Mouse (Mus musculus): ENCODE measurements around the gene Arhgef10l. TPM values are rescaled to one million over a fixed set of nuclear protein-coding genes. Genes with fewer than 3 reads are reported as not detected.
A peak's percentile ranks its signal among the peaks of the same experiment; 100 is the strongest.

Gene Arhgef10l
- 15.0 and 17.7 TPM in 2 replicates for polyA plus RNA-seq (2014; fragmentation: Nextera tagmentation; extraction: Ambion mirVana)

- Histone ChIP-seq H3K27ac (ENCODE audit: low read depth, low read length) (no peak within 1 kb of the TSS), H3K4me2 (ENCODE audit: low read length) (no peak within 1 kb of the TSS), H3K9me3 (replicated peaks; ENCODE audit: control insufficient read depth, low read length) (no peaks in the 10 kb centered on the region), H3K4me3 (ENCODE audit: low read depth, low read length) (no peak within 1 kb of the TSS), H3K27me3 (replicated peaks; ENCODE audit: control insufficient read depth, insufficient read depth, low read length) (no peaks in the 10 kb centered on the region), H3K9ac (ENCODE audit: low read length) (no peak within 1 kb of the TSS), H3K4me1 (ENCODE audit: control insufficient read depth, insufficient read depth, low read length) (no peaks in the 10 kb centered on the region), H3K36me3 (ENCODE audit: control insufficient read depth, insufficient read depth, low read length) (no peaks in the 10 kb centered on the region)
- ATAC-seq (no peak), DNase-seq (ENCODE audit: low spot score) (no peak)
- WGBS = 78% methylated on average over 11 of the region's 11 CpGs
Observed at GRCm38 (mm10) chr4:140665760-140666159, at the start of gene Arhgef10l. Gene Arhgef10l (minus strand): TSS chr4:140666012.

GRCm38 (mm10) chr4:140714586-140714985 is 48.8 kb upstream of the Arhgef10l start:
- H3K27ac ChIP-seq (ENCODE audit: low read depth, low read length) = no peak overlapping the region
- 0 out of 2 replicates have a peak, but pooled peaks cover 3% of the 10 kb centered on the region for H3K4me1 ChIP-seq (ENCODE audit: control insufficient read depth, insufficient read depth, low read length)
- no peak overlapping the region for H3K9ac ChIP-seq (ENCODE audit: low read length)
- WGBS = 82% methylated on average over 5 of the region's 5 CpGs
- H3K4me2 ChIP-seq (ENCODE audit: low read length) = no peak overlapping the region
- peaks cover 99% of the 10 kb centered on the region for H3K36me3 ChIP-seq (ENCODE audit: control insufficient read depth, insufficient read depth, low read length)
- no peaks in the 10 kb centered on the region for H3K27me3 ChIP-seq (replicated peaks; ENCODE audit: control insufficient read depth, insufficient read depth, low read length)
- ATAC-seq (no peak), DNase-seq (ENCODE audit: low spot score) (no peak)
- no peaks in the 10 kb centered on the region for H3K9me3 ChIP-seq (replicated peaks; ENCODE audit: control insufficient read depth, low read length)
- no peak overlapping the region for H3K4me3 ChIP-seq (ENCODE audit: low read depth, low read length)

GRCm38 (mm10) chr4:140713480-140714365 is 47.9 kb upstream of the Arhgef10l start:
- H3K4me1 ChIP-seq (ENCODE audit: control insufficient read depth, insufficient read depth, low read length) = 0 out of 2 replicates have a peak, but pooled peaks cover 3% of the 10 kb centered on the region
- peaks cover 99% of the 10 kb centered on the region for H3K36me3 ChIP-seq (ENCODE audit: control insufficient read depth, insufficient read depth, low read length)
- WGBS = 37% methylated on average over 29 of the region's 29 CpGs
- H3K27me3 ChIP-seq (replicated peaks; ENCODE audit: control insufficient read depth, insufficient read depth, low read length) = no peaks in the 10 kb centered on the region
- ATAC-seq = peak; percentile 90
- H3K4me3 ChIP-seq (ENCODE audit: low read depth, low read length) = no peak overlapping the region
- no peaks in the 10 kb centered on the region for H3K9me3 ChIP-seq (replicated peaks; ENCODE audit: control insufficient read depth, low read length)
- no peak overlapping the region for H3K4me2 ChIP-seq (ENCODE audit: low read length)
- DNase-seq (ENCODE audit: low spot score) = peak; percentile 92
- peak overlapping the region; percentile 48; the same call in 1 of the 2 replicates for H3K27ac ChIP-seq (ENCODE audit: low read depth, low read length)
- peak overlapping the region; percentile 29; the same call in 1 of the 2 replicates for H3K9ac ChIP-seq (ENCODE audit: low read length)

GRCm38 (mm10) chr4:140711360-140711759 is 45.5 kb upstream of the Arhgef10l start:
- Histone ChIP-seq H3K4me2 (ENCODE audit: low read length) (no peak overlapping the region), H3K27me3 (replicated peaks; ENCODE audit: control insufficient read depth, insufficient read depth, low read length) (no peaks in the 10 kb centered on the region), H3K36me3 (ENCODE audit: control insufficient read depth, insufficient read depth, low read length) (peaks cover 97% of the 10 kb centered on the region), H3K9me3 (replicated peaks; ENCODE audit: control insufficient read depth, low read length) (no peaks in the 10 kb centered on the region), H3K4me1 (ENCODE audit: control insufficient read depth, insufficient read depth, low read length) (0 out of 2 replicates have a peak, but pooled peaks cover 3% of the 10 kb centered on the region), H3K4me3 (ENCODE audit: low read depth, low read length) (no peak overlapping the region), H3K9ac (ENCODE audit: low read length) (no peak overlapping the region), H3K27ac (ENCODE audit: low read depth, low read length) (no peak overlapping the region)
- WGBS = 72% methylated on average over 5 of the region's 5 CpGs
- ATAC-seq (no peak), DNase-seq (ENCODE audit: low spot score) (no peak)

GRCm38 (mm10) chr4:140710781-140711180 is 45.0 kb upstream of the Arhgef10l start:
- peaks cover 97% of the 10 kb centered on the region for H3K36me3 ChIP-seq (ENCODE audit: control insufficient read depth, insufficient read depth, low read length)
- no peak overlapping the region for H3K4me2 ChIP-seq (ENCODE audit: low read length)
- ATAC-seq (no peak), DNase-seq (ENCODE audit: low spot score) (no peak)
- H3K4me1 ChIP-seq (ENCODE audit: control insufficient read depth, insufficient read depth, low read length) = 0 out of 2 replicates have a peak, but pooled peaks cover 3% of the 10 kb centered on the region
- WGBS = 81% methylated on average over 10 of the region's 10 CpGs
- no peaks in the 10 kb centered on the region for H3K27me3 ChIP-seq (replicated peaks; ENCODE audit: control insufficient read depth, insufficient read depth, low read length)
- no peaks in the 10 kb centered on the region for H3K9me3 ChIP-seq (replicated peaks; ENCODE audit: control insufficient read depth, low read length)
- no peak overlapping the region for H3K9ac ChIP-seq (ENCODE audit: low read length)
- no peak overlapping the region for H3K27ac ChIP-seq (ENCODE audit: low read depth, low read length)
- H3K4me3 ChIP-seq (ENCODE audit: low read depth, low read length) = no peak overlapping the region

- peaks cover 6% of the 10 kb centered on the region; the same call in 1 of the 2 replicates for H3K4me1 ChIP-seq (ENCODE audit: control insufficient read depth, insufficient read depth, low read length)
- H3K4me3 ChIP-seq (ENCODE audit: low read depth, low read length) = no peak overlapping the region
- no peak overlapping the region for H3K9ac ChIP-seq (ENCODE audit: low read length)
- H3K27me3 ChIP-seq (replicated peaks; ENCODE audit: control insufficient read depth, insufficient read depth, low read length) = no peaks in the 10 kb centered on the region
- H3K9me3 ChIP-seq (replicated peaks; ENCODE audit: control insufficient read depth, low read length) = no peaks in the 10 kb centered on the region
- ATAC-seq (no peak), DNase-seq (ENCODE audit: low spot score) (no peak)
- no peak overlapping the region for H3K27ac ChIP-seq (ENCODE audit: low read depth, low read length)
- peaks cover 98% of the 10 kb centered on the region for H3K36me3 ChIP-seq (ENCODE audit: control insufficient read depth, insufficient read depth, low read length)
- no peak overlapping the region for H3K4me2 ChIP-seq (ENCODE audit: low read length)
- WGBS = 84% methylated on average over 10 of the region's 10 CpGs
Observed at GRCm38 (mm10) chr4:140709617-140710016, 43.8 kb upstream of the Arhgef10l start.

- H3K27ac ChIP-seq (ENCODE audit: low read depth, low read length) = no peak overlapping the region
- 85% methylated on average over 7 of the region's 7 CpGs for WGBS
- H3K4me2 ChIP-seq (ENCODE audit: low read length) = no peak overlapping the region
- no peak for DNase-seq (ENCODE audit: low spot score)
- no peak for ATAC-seq
- peaks cover 11% of the 10 kb centered on the region for H3K4me1 ChIP-seq (ENCODE audit: control insufficient read depth, insufficient read depth, low read length)
- H3K9ac ChIP-seq (ENCODE audit: low read length) = no peak overlapping the region
- peaks cover 98% of the 10 kb centered on the region for H3K36me3 ChIP-seq (ENCODE audit: control insufficient read depth, insufficient read depth, low read length)
- H3K27me3 ChIP-seq (replicated peaks; ENCODE audit: control insufficient read depth, insufficient read depth, low read length) = no peaks in the 10 kb centered on the region
- H3K9me3 ChIP-seq (replicated peaks; ENCODE audit: control insufficient read depth, low read length) = no peaks in the 10 kb centered on the region
- no peak overlapping the region for H3K4me3 ChIP-seq (ENCODE audit: low read depth, low read length)
Observed at GRCm38 (mm10) chr4:140709111-140709510, 43.3 kb upstream of the Arhgef10l start.

- Histone ChIP-seq H3K36me3 (ENCODE audit: control insufficient read depth, insufficient read depth, low read length) (peaks cover 95% of the 10 kb centered on the region), H3K4me1 (ENCODE audit: control insufficient read depth, insufficient read depth, low read length) (peaks cover 15% of the 10 kb centered on the region)
- 86% methylated on average over 18 of the region's 18 CpGs for WGBS
Observed at GRCm38 (mm10) chr4:140708297-140708927, 42.6 kb upstream of the Arhgef10l start.

More at GRCm38 (mm10) chr4:140708297-140708927, 42.6 kb upstream of the Arhgef10l start:
- no peak for DNase-seq (ENCODE audit: low spot score)
- Histone ChIP-seq H3K9ac (ENCODE audit: low read length) (no peak overlapping the region), H3K27ac (ENCODE audit: low read depth, low read length) (no peak overlapping the region), H3K4me2 (ENCODE audit: low read length) (no peak overlapping the region), H3K9me3 (replicated peaks; ENCODE audit: control insufficient read depth, low read length) (no peaks in the 10 kb centered on the region), H3K4me3 (ENCODE audit: low read depth, low read length) (no peak overlapping the region), H3K27me3 (replicated peaks; ENCODE audit: control insufficient read depth, insufficient read depth, low read length) (no peaks in the 10 kb centered on the region)
- no peak for ATAC-seq
